Mouse (Mus musculus) testis, adult 2 months (tissue): ENCODE data around the gene Inhbb. TPM values are rescaled to one million over a fixed set of nuclear protein-coding genes. Genes with fewer than 3 reads are reported as not detected.

ENCODE experiments used
- H3K27ac ChIP-seq: fragments of 200-500 bp; 2 replicates; pipeline ENCODE4 v1.5.1; 2012; ENCODE audit warnings: low read depth, low read length; ENCODE audit not compliant: control insufficient read depth, insufficient read depth
- H3K27me3 ChIP-seq: fragments of 200-500 bp; 2 replicates; pipeline ENCODE4 v1.6.1; 2012; ENCODE audit warnings: mild to moderate bottlenecking, low read length, moderate library complexity; ENCODE audit not compliant: control insufficient read depth, insufficient read depth
- H3K36me3 ChIP-seq: fragments of 200-500 bp; 2 replicates; pipeline ENCODE4 v1.6.1; 2012; ENCODE audit warnings: mild to moderate bottlenecking, low read length; ENCODE audit not compliant: control insufficient read depth, insufficient read depth
- H3K4me1 ChIP-seq: fragments of 200-500 bp; 2 replicates; pipeline ENCODE4 v1.6.1; 2012; ENCODE audit warnings: low read length; ENCODE audit not compliant: control insufficient read depth, insufficient read depth
- H3K4me3 ChIP-seq: fragments of 200-500 bp; 2 replicates; pipeline ENCODE4 v1.5.1; 2012; ENCODE audit warnings: low read depth, mild to moderate bottlenecking, low read length, moderate library complexity, mixed read lengths; ENCODE audit not compliant: control insufficient read depth
- CTCF ChIP-seq: fragments of 200-500 bp; IDR thresholded peaks from 2 replicates; pipeline ENCODE4 v1.5.1; 2012; ENCODE audit warnings: low read depth, mild to moderate bottlenecking, inconsistent platforms, low read length, moderate library complexity; ENCODE audit not compliant: control insufficient read depth, insufficient read depth, insufficient replicate concordance
- POLR2A ChIP-seq: fragments of 200-500 bp; IDR thresholded peaks from 2 replicates; pipeline ENCODE4 v1.6.1; 2012; ENCODE audit warnings: low read depth, mild to moderate bottlenecking, inconsistent platforms, low read length, moderate library complexity; ENCODE audit not compliant: control insufficient read depth
- polyA plus RNA-seq: library from polyadenylated mRNA; depleted of rRNA; stranded (reverse); fragments of >200 nt; gene quantifications from 2 replicates; pipeline ENCODE4 v1.2.3, GENCODE M21; 2012

Inhbb gene
- polyA plus RNA-seq, 1 experiment, result 8.8 TPM

DNA sequence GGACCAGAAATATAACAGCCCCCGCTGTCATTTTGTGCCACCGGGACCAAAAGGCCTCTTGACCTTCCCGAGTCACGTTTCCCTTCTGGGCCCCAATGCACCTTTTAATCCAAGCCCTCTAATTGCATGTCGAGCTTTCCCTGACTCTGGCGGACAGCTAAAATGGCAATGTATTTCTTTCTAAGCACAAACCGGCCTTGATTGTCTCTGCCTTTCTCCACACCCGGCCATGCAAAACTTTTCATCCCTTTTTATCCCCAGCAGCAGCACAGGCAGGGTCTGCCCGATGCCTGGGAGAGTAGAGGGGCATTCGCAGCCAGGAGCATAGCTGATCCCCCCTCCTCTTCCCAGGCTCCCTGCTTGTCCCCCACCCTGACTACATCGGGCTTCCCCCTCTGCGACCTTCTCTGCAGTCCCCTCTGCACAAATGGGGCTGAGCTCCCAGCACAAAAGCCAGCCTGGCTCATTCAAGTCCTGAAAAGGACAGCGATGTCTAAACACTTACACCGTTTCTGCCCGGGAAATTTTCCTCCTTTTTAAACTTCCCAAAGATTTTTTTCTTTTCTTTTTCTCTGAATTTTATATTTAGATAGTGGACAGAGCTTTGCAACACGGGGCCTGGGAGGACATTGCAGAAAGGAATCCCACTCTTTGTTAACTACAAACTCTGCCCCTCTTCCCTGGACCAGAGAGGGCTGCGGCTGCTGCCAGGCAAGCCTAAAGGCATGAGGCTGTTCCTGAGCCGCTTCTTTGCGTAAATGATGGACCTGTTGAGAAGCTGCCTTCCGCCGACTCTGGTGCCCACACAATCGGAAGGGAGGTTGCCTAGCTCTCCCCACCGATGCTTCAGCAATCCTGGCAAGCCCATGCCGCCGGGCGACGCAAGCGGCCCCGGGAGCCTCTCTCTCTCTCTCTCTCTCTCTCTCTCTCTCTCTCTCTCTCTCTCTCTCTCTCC, 2.6 kb downstream of the Inhbb start:
- Histone ChIP-seq H3K36me3 (no peaks in the 10 kb centered on the region), H3K27ac (no peak overlapping the region), H3K4me1 (peaks cover 27% of the 10 kb centered on the region), H3K4me3 (peak overlapping the region; percentile 42), H3K27me3 (no peaks in the 10 kb centered on the region)
- no peak for TF ChIP-seq POLR2A

DNA sequence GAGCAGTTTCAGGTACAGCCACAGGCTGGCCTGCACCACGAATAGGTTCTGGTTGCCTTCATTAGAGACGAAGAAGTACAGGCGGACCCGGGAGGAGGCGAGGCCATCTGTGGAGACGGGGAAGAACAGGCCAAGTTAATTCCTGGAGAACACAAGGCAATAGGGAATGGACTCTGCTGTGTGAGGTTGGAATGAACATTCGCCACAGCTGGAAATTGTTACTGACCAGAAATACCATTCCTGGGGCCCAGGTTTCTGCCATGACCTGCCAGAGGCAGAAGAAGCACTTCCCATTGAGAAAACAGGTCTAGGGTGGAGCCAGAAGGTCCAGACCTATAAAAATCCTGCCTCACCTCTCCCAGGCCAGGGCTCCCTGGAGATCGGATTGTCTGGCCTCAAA, 4.1 kb downstream of the Inhbb start:
- Histone ChIP-seq H3K4me1 (peaks cover 20% of the 10 kb centered on the region), H3K27me3 (no peaks in the 10 kb centered on the region), H3K36me3 (no peaks in the 10 kb centered on the region), H3K27ac (no peak overlapping the region), H3K4me3 (no peak overlapping the region)
- TF ChIP-seq CTCF (no peak), POLR2A (no peak)

DNA sequence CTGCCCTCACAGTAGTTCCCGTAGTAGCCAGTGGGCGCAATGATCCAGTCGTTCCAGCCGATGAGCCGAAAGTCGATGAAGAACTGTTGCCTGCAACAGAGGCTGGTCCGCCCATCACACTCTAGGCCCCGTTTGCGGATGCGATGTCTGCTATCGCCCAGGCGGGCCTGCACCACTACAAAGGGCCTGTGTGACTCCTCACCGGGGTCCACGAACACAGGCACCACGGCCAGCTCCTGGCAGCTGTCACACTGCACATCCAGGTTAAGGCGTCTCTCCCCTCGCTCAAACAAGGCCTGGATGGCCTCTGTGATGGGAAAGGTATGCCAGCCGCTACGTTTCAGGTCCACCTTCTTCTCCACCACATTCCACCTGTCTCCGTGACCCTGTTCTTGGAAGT, 4.5 kb downstream of the Inhbb start:
- Histone ChIP-seq H3K27me3 (no peaks in the 10 kb centered on the region), H3K27ac (no peak overlapping the region), H3K4me1 (peaks cover 16% of the 10 kb centered on the region), H3K4me3 (no peak overlapping the region), H3K36me3 (no peaks in the 10 kb centered on the region)
- no peak for TF ChIP-seq POLR2A
- TF ChIP-seq CTCF, result no peak

DNA sequence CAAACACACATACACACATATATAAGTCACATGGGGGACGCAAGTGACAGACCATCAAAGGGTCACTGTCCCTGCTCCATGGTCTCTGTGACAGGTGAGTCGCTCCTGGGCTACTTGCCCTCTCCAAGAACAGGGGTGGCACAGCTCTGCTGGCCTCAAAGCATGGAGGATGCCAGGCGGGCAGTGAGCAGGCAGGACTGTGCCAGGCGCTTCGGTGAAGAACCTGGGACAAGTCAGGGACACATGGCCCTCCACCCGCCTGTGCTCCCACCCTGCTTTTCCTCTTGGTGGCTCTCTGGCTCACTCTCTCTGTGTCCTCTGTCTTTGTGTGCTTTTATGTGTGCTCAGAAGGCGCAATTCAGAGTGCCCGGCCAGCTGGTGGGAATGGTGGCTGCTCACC, 5.4 kb downstream of the Inhbb start:
- Histone ChIP-seq H3K27me3 (no peaks in the 10 kb centered on the region), H3K36me3 (no peaks in the 10 kb centered on the region), H3K4me1 (peaks cover 7% of the 10 kb centered on the region), H3K27ac (no peak overlapping the region), H3K4me3 (no peak overlapping the region)
- TF ChIP-seq CTCF (no peak), POLR2A (no peak)

DNA sequence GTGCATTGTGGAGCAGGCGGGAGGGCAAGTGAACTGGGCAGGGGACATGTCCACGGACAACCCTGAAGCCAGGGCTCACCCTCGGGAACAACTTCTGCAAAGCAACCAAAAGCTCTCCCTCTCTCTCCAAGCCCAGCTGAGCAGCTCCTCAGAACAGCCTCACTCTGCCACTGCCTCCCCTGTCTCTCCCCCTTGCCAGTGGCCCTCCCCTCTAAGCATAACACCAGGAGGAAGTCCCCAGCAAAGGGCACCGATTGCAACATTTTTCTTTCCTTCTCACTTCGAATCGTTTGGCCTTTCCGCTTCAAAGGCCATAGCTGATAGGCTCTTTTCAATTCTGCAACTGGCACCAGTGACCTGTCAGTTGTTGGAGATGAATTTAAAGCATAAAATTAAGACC, 5.9 kb downstream of the Inhbb start:
- Histone ChIP-seq H3K27ac (no peak overlapping the region), H3K4me1 (peaks cover 3% of the 10 kb centered on the region), H3K36me3 (no peaks in the 10 kb centered on the region), H3K4me3 (no peak overlapping the region), H3K27me3 (no peaks in the 10 kb centered on the region)
- TF ChIP-seq POLR2A (no peak), CTCF (no peak)

DNA sequence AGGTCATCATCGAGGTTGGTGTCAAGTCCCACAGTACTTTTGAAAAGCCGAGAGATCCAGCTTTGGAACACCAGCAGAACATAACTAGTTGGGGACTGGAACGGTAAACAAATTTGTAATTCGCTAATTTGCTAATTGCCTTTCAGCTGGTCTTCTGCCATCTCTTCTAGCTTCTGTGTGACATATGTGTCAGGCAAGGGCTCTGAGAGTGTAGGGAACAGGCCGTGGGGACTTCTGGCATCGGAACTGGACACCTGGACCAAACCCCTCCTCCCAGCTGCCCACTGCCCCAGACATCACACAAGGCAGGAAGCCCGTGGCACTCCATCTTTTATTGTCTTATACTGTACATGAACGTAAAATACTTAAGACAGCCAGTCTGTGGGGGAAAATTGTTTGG, 6.9 kb downstream of the Inhbb start:
- TF ChIP-seq CTCF (no peak), POLR2A (no peak)
- Histone ChIP-seq H3K27ac (no peak overlapping the region), H3K4me1 (no peaks in the 10 kb centered on the region), H3K36me3 (no peaks in the 10 kb centered on the region), H3K27me3 (no peaks in the 10 kb centered on the region), H3K4me3 (no peak overlapping the region)

DNA sequence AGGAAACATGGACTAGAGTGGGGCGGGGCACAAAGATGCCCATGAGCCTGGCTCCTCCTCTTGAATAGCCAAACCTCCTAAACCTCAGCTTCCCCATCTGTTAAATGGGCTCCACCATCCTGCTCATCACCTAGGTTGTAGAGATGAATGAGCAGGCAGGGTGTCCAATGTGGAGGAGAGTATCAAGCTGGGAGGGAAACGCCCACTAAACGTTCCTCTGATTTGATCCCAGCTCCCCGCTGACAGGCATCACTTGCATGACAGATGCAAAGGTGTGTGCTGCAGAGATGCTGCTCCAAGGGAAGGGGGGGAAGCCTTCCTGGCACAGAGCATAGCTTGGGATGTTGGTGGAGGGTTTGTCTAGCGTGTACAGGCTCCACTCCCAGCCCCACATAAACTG, 11.4 kb downstream of the Inhbb start:
- Histone ChIP-seq H3K27me3 (no peaks in the 10 kb centered on the region), H3K36me3 (no peaks in the 10 kb centered on the region), H3K4me3 (no peak overlapping the region), H3K27ac (no peak overlapping the region), H3K4me1 (no peaks in the 10 kb centered on the region)
- TF ChIP-seq CTCF (no peak), POLR2A (no peak)
